Mouse (Mus musculus) thymus, adult 2 months (tissue): ENCODE results near the gene Morn3. TPM values are rescaled to one million over a fixed set of nuclear protein-coding genes. Genes with fewer than 3 reads are reported as not detected.
A peak's percentile ranks its signal among the peaks of the same experiment; 100 is the strongest.

ENCODE experiments used
- DNase-seq: peaks from one replicate; pipeline ENCODE4 v3.0.0; 2021
- H3K27ac ChIP-seq: fragments of 200-500 bp; 2 replicates; pipeline ENCODE4 v1.5.1; 2012; ENCODE audit warnings: low read length, control low read depth; ENCODE audit not compliant: control insufficient read depth, insufficient read depth
- H3K27me3 ChIP-seq: fragments of 200-500 bp; 2 replicates; pipeline ENCODE4 v1.6.1; 2012; ENCODE audit warnings: mild to moderate bottlenecking, low read length, moderate library complexity, mixed read lengths; ENCODE audit not compliant: control insufficient read depth, insufficient read depth
- H3K36me3 ChIP-seq: fragments of 200-500 bp; 2 replicates; pipeline ENCODE4 v1.6.1; 2012; ENCODE audit warnings: mild to moderate bottlenecking, low read length, moderate library complexity; ENCODE audit not compliant: control insufficient read depth, insufficient read depth
- H3K4me1 ChIP-seq: fragments of 200-500 bp; replicated peaks from 2 replicates; pipeline ENCODE4 v1.6.1; 2012; ENCODE audit warnings: low read length; ENCODE audit not compliant: control insufficient read depth, insufficient read depth
- H3K4me3 ChIP-seq: fragments of 200-500 bp; 2 replicates; pipeline ENCODE4 v1.5.1; 2012; ENCODE audit warnings: mild to moderate bottlenecking, low read length, control low read depth, moderate library complexity; ENCODE audit not compliant: control insufficient read depth, insufficient read depth
- CTCF ChIP-seq: fragments of 200-500 bp; IDR thresholded peaks from 2 replicates; pipeline ENCODE4 v1.5.1; 2012; ENCODE audit warnings: mild to moderate bottlenecking, control low read depth, low read length, moderate library complexity, borderline replicate concordance; ENCODE audit not compliant: control insufficient read depth, poor library complexity, insufficient read depth; ENCODE audit errors: extremely low read depth
- POLR2A ChIP-seq: fragments of 200-500 bp; IDR thresholded peaks from 2 replicates; pipeline ENCODE4 v1.6.1; 2012; ENCODE audit warnings: mild to moderate bottlenecking, low read length, control low read depth, moderate library complexity; ENCODE audit not compliant: control insufficient read depth, poor library complexity, insufficient read depth; ENCODE audit errors: extremely low read depth
- WGBS: fragments of 180-500 bp; shearing (Covaris S2); methylation state at CpG from one replicate; pipeline ENCODE4 v1.1.7; 2018; 5-methylcytosine and 5-hydroxymethylcytosine counted together
- polyA plus RNA-seq: library from polyadenylated mRNA; depleted of rRNA; stranded (reverse); fragments of >200 nt; gene quantifications from 2 replicates; pipeline ENCODE4 v1.2.3, GENCODE M21; 2012

Gene Morn3
- polyA plus RNA-seq, 1 experiment = 0.15 TPM

DNA sequence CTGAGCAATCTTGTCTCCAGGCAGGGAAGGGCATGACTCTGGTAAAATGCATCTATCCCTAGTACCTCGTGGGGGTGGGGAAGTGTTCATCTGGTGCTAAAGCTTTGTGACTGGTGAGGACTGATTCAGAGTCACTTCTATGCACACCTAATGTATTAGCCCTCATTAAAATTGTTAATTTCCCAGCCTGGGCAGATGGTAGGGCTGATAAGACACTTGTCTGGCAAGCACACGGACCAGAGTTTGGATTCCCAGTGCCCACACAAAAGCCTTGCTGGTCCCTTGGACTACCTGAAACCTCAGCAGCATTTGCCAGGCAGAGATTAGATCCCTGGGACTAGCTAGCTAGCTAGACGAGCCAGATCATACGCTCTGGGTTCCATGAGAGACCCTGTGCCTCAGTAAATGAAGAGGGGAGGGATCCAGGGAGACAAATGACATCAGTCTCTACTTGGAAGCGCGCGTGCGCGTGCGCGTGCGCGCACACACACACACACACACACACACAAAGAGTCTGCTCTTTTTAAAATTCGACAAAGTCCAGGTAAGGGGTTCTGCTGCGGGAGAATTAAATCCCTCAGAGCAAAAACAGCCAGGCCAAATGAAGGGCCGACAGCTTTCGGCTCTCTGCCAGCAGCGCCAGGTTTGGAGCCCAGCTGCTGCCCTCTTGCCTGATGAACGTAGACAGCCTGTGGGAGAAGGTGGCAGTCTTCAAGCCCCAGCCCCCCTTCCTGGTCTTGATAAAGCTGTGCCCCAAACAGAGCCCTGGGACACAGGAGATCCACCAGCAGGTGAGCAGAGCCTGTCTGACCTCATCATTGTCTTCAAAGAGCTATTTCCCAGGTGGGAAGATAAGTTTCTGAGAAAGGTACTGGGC is 40.9 kb downstream of the Morn3 start:
- TF ChIP-seq POLR2A (no peak), CTCF (no peak)
- WGBS = 88% methylated on average over 19 of the region's 19 CpGs
- Histone ChIP-seq H3K27me3 (no peaks in the 10 kb centered on the region), H3K27ac (no peak overlapping the region), H3K4me3 (no peak overlapping the region), H3K36me3 (no peaks in the 10 kb centered on the region), H3K4me1 (0 out of 2 replicates have a peak, but pooled peaks cover 3% of the 10 kb centered on the region)
- no peak for DNase-seq

DNA sequence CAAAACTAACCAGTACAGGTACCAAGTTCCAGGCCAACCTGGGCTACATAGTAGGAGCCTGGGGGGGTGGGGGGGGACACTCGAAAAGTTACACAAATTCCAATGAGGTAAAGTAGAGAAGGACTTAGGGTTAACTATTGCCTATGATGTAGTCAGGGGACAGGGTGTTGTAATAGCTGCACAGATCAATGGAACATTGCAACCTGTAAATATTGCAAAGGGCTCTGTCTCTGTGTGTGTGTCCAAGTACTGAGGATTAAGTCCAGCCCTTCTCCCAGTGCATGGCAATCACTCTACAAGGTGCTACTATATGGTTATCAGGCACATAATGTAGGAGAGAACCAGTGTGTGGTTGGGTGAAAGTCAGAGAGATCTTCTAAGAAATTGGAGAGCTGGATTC is 45.9 kb downstream of the Morn3 start:
- H3K36me3 ChIP-seq = 0 out of 2 replicates have a peak, but pooled peaks cover 3% of the 10 kb centered on the region
- DNase-seq = no peak
- H3K27ac ChIP-seq = no peak overlapping the region
- 83% methylated on average over 1 of the region's 1 CpGs for WGBS
- H3K4me1 ChIP-seq = 0 out of 2 replicates have a peak, but pooled peaks cover 3% of the 10 kb centered on the region
- TF ChIP-seq POLR2A (no peak), CTCF (no peak)
- no peaks in the 10 kb centered on the region for H3K27me3 ChIP-seq
- H3K4me3 ChIP-seq = no peak overlapping the region

- Histone ChIP-seq H3K36me3 (0 out of 2 replicates have a peak, but pooled peaks cover 3% of the 10 kb centered on the region), H3K4me1 (peaks cover 14% of the 10 kb centered on the region), H3K27me3 (no peaks in the 10 kb centered on the region), H3K27ac (no peak overlapping the region), H3K4me3 (no peak overlapping the region)
- no peak for DNase-seq
- WGBS = 53% methylated on average over 18 of the region's 18 CpGs
- TF ChIP-seq POLR2A (no peak), CTCF (no peak)
Observed at GRCm38 (mm10) chr5:122997205-122998204, 49.3 kb downstream of the Morn3 start.

GRCm38 (mm10) chr5:122994910-122995309 is 51.9 kb downstream of the Morn3 start:
- DNase-seq = no peak
- Histone ChIP-seq H3K4me1 (peaks cover 25% of the 10 kb centered on the region), H3K27me3 (no peaks in the 10 kb centered on the region), H3K36me3 (0 out of 2 replicates have a peak, but pooled peaks cover 3% of the 10 kb centered on the region), H3K4me3 (no peak overlapping the region), H3K27ac (peak overlapping the region; percentile 58)
- TF ChIP-seq CTCF = no peak
- no peak for TF ChIP-seq POLR2A
- WGBS = 11% methylated on average over 1 of the region's 1 CpGs

DNA sequence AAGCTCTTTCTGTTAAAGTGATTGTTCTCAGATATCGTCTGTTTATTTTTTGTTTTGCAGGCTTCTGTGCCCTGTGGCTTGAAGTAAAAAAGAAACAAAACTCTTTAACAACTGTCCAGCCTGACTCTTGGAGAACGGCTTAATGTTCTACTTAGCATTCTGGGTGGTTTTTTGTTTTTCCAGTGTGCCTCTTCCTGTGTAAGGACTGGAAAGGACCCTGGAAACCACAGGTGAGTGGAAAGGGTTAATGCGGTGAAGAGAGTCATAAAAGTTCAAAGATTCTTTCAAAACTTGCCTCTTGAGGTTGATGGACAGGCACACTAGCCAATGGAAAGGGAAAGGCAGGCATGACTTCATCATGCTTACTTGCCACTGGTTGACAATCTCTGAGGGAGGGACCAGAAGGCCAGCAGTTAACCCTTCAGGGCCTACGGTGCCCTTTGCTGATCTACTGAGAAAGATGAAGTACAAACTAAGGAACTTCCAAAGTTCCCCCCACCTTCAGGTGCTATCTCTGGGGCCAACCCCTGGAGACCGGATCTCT is 52.4 kb downstream of the Morn3 start:
- DNase-seq = peak; percentile 93
- Histone ChIP-seq H3K27ac (peak overlapping the region; percentile 58; the same call in 1 of the 2 replicates), H3K4me1 (peaks cover 26% of the 10 kb centered on the region), H3K4me3 (no peak overlapping the region), H3K36me3 (0 out of 2 replicates have a peak, but pooled peaks cover 3% of the 10 kb centered on the region), H3K27me3 (no peaks in the 10 kb centered on the region)
- TF ChIP-seq CTCF (no peak), POLR2A (no peak)
- 16% methylated on average over 5 of the region's 5 CpGs for WGBS

GRCm38 (mm10) chr5:122993811-122994210 is 53.0 kb downstream of the Morn3 start:
- no peak overlapping the region for H3K4me3 ChIP-seq

More at GRCm38 (mm10) chr5:122993811-122994210, 53.0 kb downstream of the Morn3 start:
- Histone ChIP-seq H3K27me3 (no peaks in the 10 kb centered on the region), H3K4me1 (peaks cover 26% of the 10 kb centered on the region), H3K36me3 (0 out of 2 replicates have a peak, but pooled peaks cover 3% of the 10 kb centered on the region), H3K27ac (no peak overlapping the region)
- TF ChIP-seq POLR2A (no peak), CTCF (no peak)
- whole genome bisulfite sequencing = 78% methylated on average over 2 of the region's 2 CpGs
- no peak for DNase-seq
